Mouse (Mus musculus) CH12.LX (cell line): ENCODE measurements at regions not wholly inside any gene's neighbourhood (a gene's known extent, or its start where the extent isn't known, plus 50 kb on each side); places are given as distances from the start of the nearest gene placed in this dataset.

ENCODE experiments used
- CTCF ChIP-seq, 2 experiments: IDR thresholded peaks in 1 of 2; conservative IDR thresholded peaks in 1 of 2; 2 replicates each; pipeline ENCODE4 v1.5.1; 2011 to 2012; ENCODE audit warnings: low read depth in 2 of 2, low read length in 2 of 2, improper control_type of control experiment in 1 of 2, inconsistent platforms in 1 of 2, mild to moderate bottlenecking in 1 of 2, moderate library complexity in 1 of 2
- EP300 ChIP-seq: IDR thresholded peaks from 2 replicates; pipeline ENCODE4 v1.6.1; 2011; ENCODE audit warnings: low read length, improper control_type of control experiment
- GABPA ChIP-seq: IDR thresholded peaks from 2 replicates; pipeline ENCODE4 v1.6.1; 2012; ENCODE audit warnings: low read depth, low read length, improper control_type of control experiment, inconsistent platforms; ENCODE audit not compliant: insufficient replicate concordance
- HCFC1 ChIP-seq: IDR thresholded peaks from 2 replicates; pipeline ENCODE4 v1.6.1; 2012; ENCODE audit warnings: low read depth, mild to moderate bottlenecking, inconsistent platforms, low read length, improper control_type of control experiment
- MAFK ChIP-seq: IDR thresholded peaks from 2 replicates; pipeline ENCODE4 v1.6.1; 2011; ENCODE audit warnings: low read length, improper control_type of control experiment; ENCODE audit not compliant: insufficient replicate concordance
- MAZ ChIP-seq: IDR thresholded peaks from 2 replicates; pipeline ENCODE4 v1.6.1; 2012; ENCODE audit warnings: low read depth, mild to moderate bottlenecking, inconsistent platforms, low read length, improper control_type of control experiment, moderate library complexity
- NRF1 ChIP-seq: IDR thresholded peaks from 2 replicates; pipeline ENCODE4 v1.6.1; 2014; ENCODE audit warnings: low read depth, mild to moderate bottlenecking, inconsistent platforms, low read length, improper control_type of control experiment, moderate library complexity
- POLR2A ChIP-seq: IDR thresholded peaks from 2 replicates; pipeline ENCODE4 v1.6.1; 2011; ENCODE audit warnings: low read depth, mild to moderate bottlenecking, improper control_type of control experiment, low read length
- RAD21 ChIP-seq: IDR thresholded peaks from 2 replicates; pipeline ENCODE4 v1.6.1; 2011; ENCODE audit warnings: low read depth, mild to moderate bottlenecking, low read length, improper control_type of control experiment, moderate library complexity
- ZMIZ1 ChIP-seq: IDR thresholded peaks from 2 replicates; pipeline ENCODE4 v1.6.1; 2012; ENCODE audit warnings: low read depth, mild to moderate bottlenecking, inconsistent platforms, low read length, improper control_type of control experiment

- TF ChIP-seq MAFK (no peak), CTCF (conservative IDR thresholded peaks at IDR 0.05 in 1 of 2, IDR thresholded peaks at IDR 0.05 in 1 of 2; ENCODE audit: low read depth in 2 of 2, low read length in 2 of 2) (no peak), RAD21 (no peak), GABPA (no peak), POLR2A (no peak), EP300 (no peak), ZMIZ1 (no peak), HCFC1 (no peak), MAZ (no peak), NRF1 (no peak)
Measured at GRCm38 (mm10) chr17:7607431-7607830, 219.7 kb downstream of the Fndc1 start.
